Mouse (Mus musculus): ENCODE data around the gene Tecpr2. TPM values are rescaled to one million over a fixed set of nuclear protein-coding genes. Genes with fewer than 3 reads are reported as not detected.

Gene Tecpr2
- 2.6 TPM for polyA plus RNA-seq (2017; shearing (Covaris generic))

GRCm38 (mm10) chr12:110889036-110890020 is at the start of gene Tecpr2, which contains the start of gene Cinp:
Tecpr2 (plus strand) TSS chr12:110889264.
Cinp (minus strand) TSS chr12:110889145.

GRCm38 (mm10) chr12:110840348-110841198 is 48.5 kb upstream of the Tecpr2 start, which contains the start of gene Mok:
Mok (minus strand) TSS chr12:110840939.

GRCm38 (mm10) chr12:110850010-110850928 is 38.8 kb upstream of the Tecpr2 start, which contains the start of gene Zfp839:
Zfp839 (plus strand) TSS chr12:110850253.

GRCm38 (mm10) chr12:110978607-110979406 is 89.7 kb downstream of the Tecpr2 start, which contains the start of gene Ankrd9:
Ankrd9 (minus strand) TSS chr12:110979040.

Other genes starting within 250 kb of the Tecpr2 start
- gene 1700001K19Rik, start 206.6 kb upstream of the Tecpr2 start, polyA plus RNA-seq (2017; shearing (Covaris generic)), result not detected
- gene Hsp90aa1, start 186.5 kb upstream of the Tecpr2 start, polyA plus RNA-seq (2017; shearing (Covaris generic)), result 321 TPM
- 72.6 TPM for gene Wdr20, start 151.3 kb upstream of the Tecpr2 start, polyA plus RNA-seq (2017; shearing (Covaris generic))
- gene Mok, start 48.3 kb upstream of the Tecpr2 start, polyA plus RNA-seq (2017; shearing (Covaris generic)), result 0.31 TPM
- 4.6 TPM for gene Zfp839, start 39.0 kb upstream of the Tecpr2 start, polyA plus RNA-seq (2017; shearing (Covaris generic))
- 34.8 TPM for gene Cinp, start 119 bp upstream of the Tecpr2 start, polyA plus RNA-seq (2017; shearing (Covaris generic))
- 7.9 TPM for gene Ankrd9, start 89.8 kb downstream of the Tecpr2 start, polyA plus RNA-seq (2017; shearing (Covaris generic))
- gene Rcor1, start 150.1 kb downstream of the Tecpr2 start, polyA plus RNA-seq (2017; shearing (Covaris generic)), result 49.4 TPM

All from CD4-positive, CD25-positive, alpha-beta regulatory T cell (primary cell).